Mouse (Mus musculus) stomach, embryonic 14.5 days (tissue): ENCODE data around the gene Cops7a. TPM values are rescaled to one million over a fixed set of nuclear protein-coding genes. Genes with fewer than 3 reads are reported as not detected.

ENCODE experiments used
- ATAC-seq: fragments of 200-750 bp; cut with Nextera tagmentation; 2 replicates; pipeline ENCODE4 v1.8.0; 2017; ENCODE audit warnings: low read depth, moderate TSS enrichment; ENCODE audit not compliant: insufficient number of reproducible peaks, insufficient read depth, low FRiP score
- H3K27ac ChIP-seq: fragments of 300-500 bp; sonication (generic); 2 replicates; pipeline ENCODE4 v1.5.1; 2014; ENCODE audit warnings: mild to moderate bottlenecking, low read length, moderate library complexity, mixed read lengths
- H3K27me3 ChIP-seq: fragments of 300-500 bp; sonication (generic); 2 replicates; pipeline ENCODE4 v1.6.1; 2014; ENCODE audit warnings: low read length, control low read depth, mixed read lengths; ENCODE audit not compliant: control insufficient read depth, insufficient read depth
- H3K36me3 ChIP-seq: fragments of 300-500 bp; sonication (generic); 2 replicates; pipeline ENCODE4 v1.6.1; 2014; ENCODE audit warnings: mild to moderate bottlenecking, control low read depth, low read length, moderate library complexity, mixed read lengths; ENCODE audit not compliant: control insufficient read depth, insufficient read depth
- H3K4me1 ChIP-seq: fragments of 300-500 bp; sonication (generic); 2 replicates; pipeline ENCODE4 v1.6.1; 2014; ENCODE audit warnings: low read length, control low read depth, mixed read lengths; ENCODE audit not compliant: control insufficient read depth, insufficient read depth
- H3K4me2 ChIP-seq: fragments of 300-500 bp; sonication (generic); replicated peaks from 2 replicates; pipeline ENCODE4 v1.6.1; 2014; ENCODE audit warnings: low read depth, low read length, control low read depth
- H3K4me3 ChIP-seq: fragments of 300-500 bp; sonication (generic); 2 replicates; pipeline ENCODE4 v1.5.1; 2014; ENCODE audit warnings: low read depth, low read length, control low read depth
- H3K9ac ChIP-seq: fragments of 300-500 bp; sonication (generic); replicated peaks from 2 replicates; pipeline ENCODE4 v1.6.1; 2014; ENCODE audit warnings: low read depth, mild to moderate bottlenecking, control low read depth, low read length, moderate library complexity, mixed read lengths
- H3K9me3 ChIP-seq: fragments of 300-500 bp; sonication (generic); 2 replicates; pipeline ENCODE4 v1.6.1; 2016; ENCODE audit warnings: low read depth, low read length, control low read depth; ENCODE audit not compliant: control insufficient read depth
- WGBS: fragments of 180-500 bp; shearing (Covaris S2); extraction: QIAGEN DNeasy Blood & Tissue Kit; methylation state at CpG from one replicate; pipeline ENCODE4 v1.1.7; 2014; 5-methylcytosine and 5-hydroxymethylcytosine counted together
- polyA plus RNA-seq: library from polyadenylated mRNA; unstranded; fragments of >200 nt; fragmentation: Nextera tagmentation; extraction: Ambion mirVana; gene quantifications from 2 replicates; pipeline ENCODE4 v1.2.1, GENCODE M21; 2014

The Cops7a gene
- polyA plus RNA-seq, 1 experiment from 2014 or later: 139 TPM

DNA sequence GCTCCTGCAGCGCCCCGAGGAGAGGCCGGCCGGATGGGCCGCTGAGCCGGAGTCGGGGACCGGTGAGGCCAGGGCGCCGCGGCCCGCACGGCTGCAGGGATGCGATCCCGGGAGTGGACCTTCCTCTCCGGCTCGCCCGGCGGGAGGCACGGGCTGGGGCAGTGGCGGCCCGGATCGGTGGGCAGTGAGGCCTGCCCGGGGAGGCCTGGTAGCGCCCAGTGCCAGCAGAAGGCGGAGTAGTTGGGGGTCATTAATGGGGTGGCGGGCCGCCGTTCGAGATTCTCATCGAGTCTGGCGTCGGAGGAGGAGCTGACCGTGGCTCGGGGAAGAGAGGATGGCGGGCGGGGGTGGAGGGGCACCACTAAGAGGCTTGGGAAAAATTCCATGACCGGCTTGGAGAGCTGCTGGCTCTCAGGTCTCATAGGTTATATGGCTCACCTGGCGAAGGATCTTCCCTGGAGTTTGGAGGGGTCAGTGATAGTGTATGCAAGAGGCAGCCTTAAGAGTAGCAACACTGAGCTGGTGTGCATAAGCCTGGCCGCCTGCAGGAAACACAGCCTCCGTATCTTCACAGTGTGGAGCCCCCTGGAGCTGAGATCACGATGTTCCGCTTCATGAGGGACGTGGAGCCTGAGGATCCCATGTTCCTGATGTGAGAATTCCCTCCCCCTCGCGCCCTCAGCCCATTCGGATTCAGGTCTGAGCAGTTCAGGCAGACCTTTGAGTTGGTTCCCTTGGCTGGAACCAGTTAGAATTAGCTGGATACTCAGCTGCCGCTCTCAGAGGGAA, 33.6 kb downstream of the Cops7a start:
- Histone ChIP-seq H3K4me2 (peak overlapping the region; percentile 95), H3K4me1 (peaks cover 11% of the 10 kb centered on the region), H3K27ac (peak overlapping the region; percentile 94), H3K4me3 (peak overlapping the region; percentile 78), H3K36me3 (peaks cover 35% of the 10 kb centered on the region), H3K9ac (peak overlapping the region; percentile 81), H3K27me3 (no peaks in the 10 kb centered on the region), H3K9me3 (no peaks in the 10 kb centered on the region)
- peak; percentile 11 for ATAC-seq
- 2% methylated on average over 48 of the region's 48 CpGs for WGBS

DNA sequence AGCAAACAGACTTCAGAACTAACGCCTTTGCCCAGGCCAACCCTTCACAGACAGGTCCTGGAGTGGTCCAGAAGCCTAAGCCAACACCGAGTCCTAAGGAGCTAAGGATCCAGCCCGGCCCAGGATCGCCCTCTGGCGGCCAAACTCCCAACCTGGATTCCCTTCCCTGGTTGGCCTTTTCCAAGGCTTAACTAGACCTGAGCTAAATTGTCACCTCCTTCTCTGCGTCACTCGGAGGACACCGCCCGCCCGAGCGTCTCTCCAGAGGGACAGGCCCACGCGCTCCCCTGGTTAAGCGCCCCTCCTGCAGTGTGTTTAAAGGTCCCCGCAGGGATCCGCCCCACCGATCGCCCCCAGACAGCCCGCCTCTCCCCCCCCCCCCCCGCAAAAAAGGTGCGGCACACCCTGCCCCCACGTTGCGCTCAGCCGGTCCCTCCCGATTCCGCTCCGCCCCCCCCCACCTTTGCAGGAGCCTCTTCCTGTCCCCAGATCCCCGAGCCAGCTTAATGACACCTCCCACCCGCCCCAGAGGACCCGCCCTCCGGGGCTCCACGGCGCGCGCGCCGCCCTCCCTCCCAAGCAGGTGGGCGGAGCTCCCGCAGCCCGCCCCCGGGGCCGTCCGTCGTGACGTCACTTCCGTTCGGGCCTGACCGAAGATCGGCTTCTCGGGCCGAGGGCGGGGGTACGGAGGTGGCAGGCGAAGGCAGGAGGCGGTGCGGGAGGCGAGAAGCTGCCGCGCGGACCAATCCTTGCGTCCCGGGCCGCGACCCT, 34.4 kb downstream of the Cops7a start, which contains the start of gene Mlf2:
TSS of gene Mlf2 (plus strand) at position 633 of the 771 bp plus-strand sequence.
- no peaks in the 10 kb centered on the region for H3K9me3 ChIP-seq
- peaks cover 15% of the 10 kb centered on the region for H3K4me1 ChIP-seq
- ATAC-seq: peak; percentile 94
- peak within 1 kb of the TSS; percentile 94 for H3K27ac ChIP-seq
- H3K4me2 ChIP-seq: peak within 1 kb of the TSS; percentile 95
- H3K27me3 ChIP-seq: no peaks in the 10 kb centered on the region
- peak within 1 kb of the TSS; percentile 81 for H3K9ac ChIP-seq
- WGBS: under 1% methylated on average over 59 of the region's 64 CpGs
- H3K4me3 ChIP-seq: peak within 1 kb of the TSS; percentile 78
- peaks cover 27% of the 10 kb centered on the region for H3K36me3 ChIP-seq

DNA sequence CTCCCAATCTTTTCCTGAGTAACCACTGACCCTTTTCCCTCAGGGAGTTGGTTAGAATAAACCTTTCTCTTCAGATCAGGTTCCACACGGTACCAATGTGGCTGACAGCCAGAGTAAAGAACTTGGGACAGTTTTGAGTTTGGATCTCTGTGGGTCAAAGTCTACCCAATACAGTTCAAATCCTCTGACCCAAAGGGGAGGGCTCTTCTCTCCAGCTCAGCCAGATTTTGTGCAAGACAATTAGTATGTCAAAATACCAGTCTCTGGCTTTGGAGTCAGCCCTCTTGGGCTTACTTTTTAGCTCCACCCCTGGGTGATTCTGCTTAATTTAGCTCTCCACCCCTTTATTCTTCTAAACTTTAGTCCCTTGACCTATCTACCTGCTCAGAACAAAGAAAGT, 35.1 kb downstream of the Cops7a start:
- Histone ChIP-seq H3K27me3 (no peaks in the 10 kb centered on the region), H3K36me3 (peaks cover 21% of the 10 kb centered on the region), H3K4me1 (peaks cover 22% of the 10 kb centered on the region), H3K9me3 (no peaks in the 10 kb centered on the region), H3K9ac (no peak overlapping the region), H3K4me2 (peak overlapping the region; percentile 27; the same call in 1 of the 2 replicates), H3K4me3 (peak overlapping the region; percentile 78), H3K27ac (peak overlapping the region; percentile 94; the same call in 1 of the 2 replicates)
- 25% methylated on average over 1 of the region's 1 CpGs for WGBS
- ATAC-seq: no peak

DNA sequence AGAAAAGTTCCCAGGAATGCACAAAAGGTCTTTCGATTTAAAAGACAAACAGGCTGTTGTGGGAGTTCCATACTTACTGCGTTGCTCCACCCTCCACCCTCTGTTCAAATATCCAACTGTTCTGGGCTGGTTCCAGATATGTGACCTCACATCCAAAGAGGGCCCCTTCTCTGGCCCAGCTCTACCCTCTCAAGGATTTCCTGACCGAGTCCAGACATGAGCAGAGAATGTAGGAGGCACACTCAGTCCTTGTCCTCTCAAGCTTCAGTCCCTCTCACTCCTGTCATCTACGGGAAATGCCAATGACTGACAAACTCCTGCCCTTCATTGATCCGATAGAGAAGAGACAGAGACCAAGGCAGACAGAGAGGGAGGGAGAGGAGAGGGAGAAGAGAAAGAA, 39.4 kb downstream of the Cops7a start:
- no peaks in the 10 kb centered on the region for H3K27me3 ChIP-seq
- peak overlapping the region; percentile 93 for H3K27ac ChIP-seq
- peak; percentile 64 for ATAC-seq
- no peaks in the 10 kb centered on the region for H3K9me3 ChIP-seq
- 0 out of 2 replicates have a peak overlapping the region, but pooled peaks have one; percentile 15 for H3K9ac ChIP-seq
- peak overlapping the region; percentile 39 for H3K4me2 ChIP-seq
- no peaks in the 10 kb centered on the region for H3K36me3 ChIP-seq
- peaks cover 21% of the 10 kb centered on the region for H3K4me1 ChIP-seq
- peak overlapping the region; percentile 13; the same call in 1 of the 2 replicates for H3K4me3 ChIP-seq
- 23% methylated on average over 5 of the region's 5 CpGs for WGBS

DNA sequence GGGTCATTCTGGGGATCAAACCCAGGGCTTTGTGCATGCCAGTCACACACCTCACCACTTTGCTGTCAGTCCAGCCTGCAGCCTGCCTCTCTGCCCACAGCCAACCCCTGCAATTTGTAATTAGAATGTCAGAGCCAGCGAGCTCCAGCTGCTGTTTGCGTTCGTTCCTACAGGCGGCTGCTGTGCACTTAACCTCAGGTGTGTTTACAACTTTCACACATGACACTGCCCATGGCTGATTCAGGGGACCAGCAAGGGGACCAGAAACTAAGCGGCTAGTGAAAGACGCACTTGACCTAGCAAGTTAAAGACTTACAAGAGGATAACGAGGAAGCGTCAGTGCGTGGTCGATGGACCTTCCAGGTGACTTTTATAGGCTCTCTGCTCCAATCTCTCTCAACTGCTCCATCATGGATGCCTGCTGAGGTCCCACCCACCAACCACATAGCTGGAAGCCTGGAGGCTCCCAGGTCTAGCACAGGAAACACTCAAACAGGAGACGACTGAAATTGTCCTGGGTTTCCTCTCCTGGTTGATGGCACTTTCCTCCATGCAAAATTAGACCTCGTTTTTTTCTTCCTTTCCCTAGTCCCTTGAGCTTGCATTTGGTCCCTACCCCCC, 40.1 kb downstream of the Cops7a start:
- peak overlapping the region; percentile 39 for H3K4me2 ChIP-seq
- no peaks in the 10 kb centered on the region for H3K36me3 ChIP-seq
- no peaks in the 10 kb centered on the region for H3K27me3 ChIP-seq
- WGBS: 9% methylated on average over 12 of the region's 12 CpGs
- H3K27ac ChIP-seq: peak overlapping the region; percentile 93
- H3K9me3 ChIP-seq: no peaks in the 10 kb centered on the region
- H3K4me1 ChIP-seq: peaks cover 26% of the 10 kb centered on the region
- H3K9ac ChIP-seq: 0 out of 2 replicates have a peak overlapping the region, but pooled peaks have one; percentile 15
- peak overlapping the region; percentile 13; the same call in 1 of the 2 replicates for H3K4me3 ChIP-seq
- no peak for ATAC-seq

DNA sequence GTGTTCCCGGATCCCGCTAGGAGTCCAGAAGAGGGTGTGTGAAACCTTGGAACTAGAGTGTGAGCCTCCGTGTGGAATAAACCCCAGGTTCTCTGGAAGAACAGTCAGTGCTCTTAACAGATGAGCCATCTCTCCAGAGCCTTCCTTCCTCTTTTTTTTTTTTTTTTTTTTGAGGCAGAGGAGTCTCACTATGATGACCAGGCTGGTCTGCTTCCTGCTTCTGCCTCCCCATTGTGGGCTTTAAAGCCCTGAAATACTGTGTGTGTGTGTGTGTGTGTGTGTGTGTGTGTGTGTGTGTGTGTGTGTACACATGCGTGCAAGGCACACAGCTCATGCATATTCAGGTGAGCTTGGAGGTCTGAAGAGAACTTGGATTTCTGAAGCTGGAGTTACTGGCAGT, 43.8 kb downstream of the Cops7a start:
- Histone ChIP-seq H3K4me2 (no peak overlapping the region), H3K27me3 (no peaks in the 10 kb centered on the region), H3K36me3 (no peaks in the 10 kb centered on the region), H3K4me1 (peaks cover 28% of the 10 kb centered on the region), H3K9me3 (no peaks in the 10 kb centered on the region), H3K27ac (peak overlapping the region; percentile 100; the same call in 1 of the 2 replicates), H3K9ac (no peak overlapping the region), H3K4me3 (no peak overlapping the region)
- ATAC-seq: no peak
- WGBS: 58% methylated on average over 4 of the region's 4 CpGs

DNA sequence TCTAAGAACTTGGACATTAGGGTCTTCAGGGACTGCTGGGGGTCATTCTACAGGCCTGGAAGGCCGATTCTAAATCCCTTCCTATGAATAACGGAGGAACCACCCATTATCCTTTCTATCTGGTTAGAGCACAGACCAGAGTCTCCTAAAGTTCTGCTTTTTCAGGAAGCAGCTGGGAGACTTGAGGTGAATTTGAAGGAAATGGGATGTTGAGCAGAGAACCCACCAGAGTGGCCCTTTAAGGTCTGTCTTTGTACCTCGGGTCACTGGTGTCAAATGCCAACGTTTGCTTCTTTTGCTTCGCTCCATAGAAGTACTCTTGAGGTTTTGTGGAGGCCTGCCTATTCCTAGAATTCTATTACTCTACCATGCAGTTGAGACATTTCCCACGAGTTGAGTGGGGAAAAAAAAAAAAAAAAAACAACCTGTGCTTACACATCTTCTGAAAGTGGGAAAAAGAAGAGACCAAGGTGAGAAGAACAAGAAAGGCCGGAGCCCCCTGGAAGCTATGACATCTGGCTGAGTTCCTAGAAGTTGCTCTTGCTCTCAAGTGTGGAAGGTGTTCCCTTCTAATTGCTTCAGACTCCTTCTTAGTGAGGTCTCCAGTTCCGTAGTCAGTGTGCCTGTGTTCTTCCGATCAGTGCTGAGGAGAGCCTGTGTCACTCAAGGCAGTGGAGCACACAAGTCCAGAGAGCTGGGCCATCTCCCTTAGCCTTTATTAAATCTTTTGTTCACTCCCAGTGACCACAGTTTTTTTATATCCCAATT, 44.8 kb downstream of the Cops7a start:
- WGBS: 29% methylated on average over 9 of the region's 9 CpGs
- H3K4me2 ChIP-seq: peak overlapping the region; percentile 99
- peak overlapping the region; percentile 100 for H3K27ac ChIP-seq
- H3K4me1 ChIP-seq: peaks cover 27% of the 10 kb centered on the region
- no peak for ATAC-seq
- 0 out of 2 replicates have a peak, but pooled peaks cover 2% of the 10 kb centered on the region for H3K36me3 ChIP-seq
- no peaks in the 10 kb centered on the region for H3K27me3 ChIP-seq
- no peaks in the 10 kb centered on the region for H3K9me3 ChIP-seq
- no peak overlapping the region for H3K9ac ChIP-seq
- H3K4me3 ChIP-seq: peak overlapping the region; percentile 18
